Mouse (Mus musculus) C2C12 (cell line): ENCODE measurements at regions not wholly inside any gene's neighbourhood (a gene's known extent, or its start where the extent isn't known, plus 50 kb on each side); places are given as distances from the start of the nearest gene placed in this dataset.

ENCODE experiments used
- CEBPB ChIP-seq: IDR thresholded peaks from one replicate; pipeline ENCODE4 v1.6.1; 2011; ENCODE audit warnings: low read depth, mild to moderate bottlenecking, control low read depth, moderate library complexity
- CTCF ChIP-seq: IDR thresholded peaks from one replicate; pipeline ENCODE4 v1.5.1; 2011; ENCODE audit not compliant: control insufficient read depth, insufficient read depth, insufficient read length
- FOSL1 ChIP-seq: IDR thresholded peaks from one replicate; pipeline ENCODE4 v1.8.0; 2011; ENCODE audit warnings: mild to moderate bottlenecking, low read length; ENCODE audit not compliant: poor library complexity, insufficient read depth, severe bottlenecking
- MAX ChIP-seq: IDR thresholded peaks from one replicate; pipeline ENCODE4 v1.6.1; 2011; ENCODE audit warnings: mild to moderate bottlenecking, control low read depth
- MYOG ChIP-seq: IDR thresholded peaks from one replicate; pipeline ENCODE4 v1.6.1; 2011; ENCODE audit not compliant: control insufficient read depth, insufficient read length; ENCODE audit errors: extremely low read depth
- USF1 ChIP-seq: IDR thresholded peaks from one replicate; pipeline ENCODE4 v1.6.1; 2011; ENCODE audit warnings: low read depth, mild to moderate bottlenecking, control low read depth, moderate library complexity

DNA sequence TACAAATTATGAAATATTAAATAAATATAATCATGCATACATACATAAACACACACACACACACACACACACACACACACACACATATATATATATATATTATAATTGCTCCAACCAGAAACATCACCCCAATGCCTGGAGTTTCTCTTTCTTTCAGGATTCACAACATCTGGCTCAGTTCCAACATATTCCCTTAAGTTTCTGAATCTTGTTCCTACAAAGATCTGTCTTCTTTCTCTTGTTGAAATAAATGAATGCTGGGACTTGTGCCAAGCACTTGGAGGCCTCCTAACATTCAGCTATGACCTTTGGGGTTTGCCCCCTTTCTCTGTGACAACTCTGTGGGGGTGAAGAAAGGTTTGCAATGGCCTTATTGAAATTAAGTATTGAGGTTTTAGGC lies 187.2 kb upstream of the Nt5c1b start:
- TF ChIP-seq USF1 = no peak
- TF ChIP-seq CTCF = no peak
- TF ChIP-seq FOSL1 = no peak
- TF ChIP-seq MYOG = no peak
- TF ChIP-seq MAX = no peak
- no peak for TF ChIP-seq CEBPB
